Mouse (Mus musculus): Measurements from ENCODE around the gene Ccdc115. TPM values are rescaled to one million over a fixed set of nuclear protein-coding genes. Genes with fewer than 3 reads are reported as not detected.

Gene Ccdc115
- polyA plus RNA-seq, 1 experiment from 2014 or later, result 37.1 TPM

GRCm38 (mm10) chr1:34480801-34481200 lies 41.3 kb upstream of the Ccdc115 start:
- Histone ChIP-seq H3K4me3 (ENCODE audit: low read depth, low read length) (no peak overlapping the region), H3K36me3 (ENCODE audit: control insufficient read depth, insufficient read depth, low read length) (no peaks in the 10 kb centered on the region), H3K27ac (replicated peaks) (no peak overlapping the region), H3K4me2 (replicated peaks; ENCODE audit: low read depth) (no peak overlapping the region), H3K4me1 (replicated peaks; ENCODE audit: control insufficient read depth, insufficient read depth) (no peaks in the 10 kb centered on the region), H3K9ac (ENCODE audit: low read length) (no peak overlapping the region), H3K9me3 (ENCODE audit: control insufficient read depth, low read length) (no peaks in the 10 kb centered on the region), H3K27me3 (ENCODE audit: control insufficient read depth, insufficient read depth, low read length) (no peaks in the 10 kb centered on the region)
- no peak for TF ChIP-seq CTCF (IDR thresholded peaks at IDR 0.05; ENCODE audit: low read depth)
- TF ChIP-seq EP300 (optimal IDR thresholded peaks at IDR 0.05), result no peak
- ATAC-seq (ENCODE audit: low FRiP score, low TSS enrichment), result no peak
- DNase-seq (ENCODE audit: low spot score), result no peak
- 57% methylated on average over 5 of the region's 5 CpGs for WGBS

GRCm38 (mm10) chr1:34478891-34479655 lies 39.6 kb upstream of the Ccdc115 start:
- Histone ChIP-seq H3K4me1 (replicated peaks; ENCODE audit: control insufficient read depth, insufficient read depth) (no peaks in the 10 kb centered on the region), H3K9ac (ENCODE audit: low read length) (no peak overlapping the region), H3K9me3 (ENCODE audit: control insufficient read depth, low read length) (no peaks in the 10 kb centered on the region), H3K27ac (replicated peaks) (no peak overlapping the region), H3K4me3 (ENCODE audit: low read depth, low read length) (no peak overlapping the region), H3K36me3 (ENCODE audit: control insufficient read depth, insufficient read depth, low read length) (no peaks in the 10 kb centered on the region), H3K27me3 (ENCODE audit: control insufficient read depth, insufficient read depth, low read length) (no peaks in the 10 kb centered on the region), H3K4me2 (replicated peaks; ENCODE audit: low read depth) (no peak overlapping the region)
- WGBS, result 38% methylated on average over 11 of the region's 11 CpGs
- TF ChIP-seq CTCF (IDR thresholded peaks at IDR 0.05; ENCODE audit: low read depth), result no peak
- TF ChIP-seq EP300 (optimal IDR thresholded peaks at IDR 0.05), result no peak
- DNase-seq (ENCODE audit: low spot score), result no peak
- no peak for ATAC-seq (ENCODE audit: low FRiP score, low TSS enrichment)

DNA sequence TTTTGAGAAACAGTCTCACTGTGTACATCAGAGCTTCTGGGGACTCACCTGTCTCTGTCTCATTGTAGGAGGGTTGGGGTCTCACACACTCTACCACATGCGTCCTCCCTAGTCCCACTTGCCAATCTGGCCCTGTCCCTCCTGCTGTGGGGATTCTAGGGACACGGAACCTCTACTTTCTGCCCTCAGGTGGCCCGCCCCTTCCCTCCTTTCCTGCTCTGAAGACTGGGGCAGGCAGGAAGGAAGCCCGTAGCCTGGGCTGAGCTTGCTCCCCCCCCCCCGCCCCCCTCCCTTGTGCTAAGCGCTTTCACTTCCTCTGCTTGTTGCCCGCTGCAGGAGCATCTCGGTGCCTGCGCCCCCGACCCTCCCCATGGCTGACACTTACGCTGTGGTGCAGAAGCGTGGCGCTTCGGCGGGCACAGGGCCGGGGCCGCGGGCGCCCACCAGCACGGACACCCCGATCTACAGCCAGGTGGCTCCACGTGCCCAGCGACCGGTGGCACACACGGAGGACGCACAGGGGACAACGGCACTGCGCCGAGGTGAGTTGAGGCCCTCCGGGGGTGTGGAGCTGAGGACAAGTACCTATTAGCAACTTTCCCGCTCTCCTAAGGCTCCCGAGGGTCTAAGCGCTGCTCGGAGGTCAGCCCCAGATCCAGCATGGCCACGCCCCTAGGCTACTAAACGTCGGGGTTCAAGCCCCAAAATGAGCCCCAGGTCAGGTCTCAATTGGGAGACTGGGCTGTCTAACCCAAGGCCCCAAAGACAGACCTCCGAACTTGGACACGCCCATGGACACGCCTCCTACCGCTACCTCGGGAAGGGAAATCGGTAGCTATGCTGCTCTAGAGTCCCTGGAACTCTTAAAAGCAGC lies 33.2 kb upstream of the Ccdc115 start:
- peak overlapping the region; percentile 95 for H3K4me2 ChIP-seq (replicated peaks; ENCODE audit: low read depth)
- DNase-seq (ENCODE audit: low spot score) (peak; percentile 66), ATAC-seq (ENCODE audit: low FRiP score, low TSS enrichment) (peak; percentile 55)
- no peaks in the 10 kb centered on the region for H3K27me3 ChIP-seq (ENCODE audit: control insufficient read depth, insufficient read depth, low read length)
- H3K9ac ChIP-seq (ENCODE audit: low read length), result peak overlapping the region; percentile 48
- H3K9me3 ChIP-seq (ENCODE audit: control insufficient read depth, low read length), result no peaks in the 10 kb centered on the region
- peak overlapping the region; percentile 51 for H3K4me3 ChIP-seq (ENCODE audit: low read depth, low read length)
- H3K27ac ChIP-seq (replicated peaks), result no peak overlapping the region
- peak; percentile 27; the same call in 1 of the 2 replicates for TF ChIP-seq CTCF (IDR thresholded peaks at IDR 0.05; ENCODE audit: low read depth)
- TF ChIP-seq EP300 (optimal IDR thresholded peaks at IDR 0.05), result no peak
- 1% methylated on average over 41 of the region's 43 CpGs for WGBS
- H3K36me3 ChIP-seq (ENCODE audit: control insufficient read depth, insufficient read depth, low read length), result no peaks in the 10 kb centered on the region
- H3K4me1 ChIP-seq (replicated peaks; ENCODE audit: control insufficient read depth, insufficient read depth), result no peaks in the 10 kb centered on the region

DNA sequence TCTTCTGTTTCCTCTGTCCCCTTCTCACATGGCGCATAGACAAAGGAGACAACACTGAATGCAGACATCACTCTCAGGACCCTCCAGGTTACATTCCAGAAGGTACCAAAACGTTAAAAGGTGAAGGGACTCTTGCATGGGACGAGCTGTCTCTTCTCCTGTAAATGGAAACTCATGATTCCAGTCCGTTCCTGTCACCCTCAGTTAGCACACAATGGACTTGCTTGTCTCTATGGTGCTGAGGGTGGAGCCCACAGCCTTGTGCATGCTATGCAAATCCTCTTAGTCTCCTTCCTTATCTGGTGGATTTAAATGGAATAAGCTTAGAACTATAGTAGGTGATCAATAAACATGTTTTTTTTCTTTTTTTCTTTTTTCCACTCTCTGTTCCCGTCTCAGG lies 30.3 kb upstream of the Ccdc115 start:
- Histone ChIP-seq H3K4me2 (replicated peaks; ENCODE audit: low read depth) (no peak overlapping the region), H3K4me3 (ENCODE audit: low read depth, low read length) (no peak overlapping the region), H3K27ac (replicated peaks) (no peak overlapping the region), H3K9me3 (ENCODE audit: control insufficient read depth, low read length) (no peaks in the 10 kb centered on the region), H3K27me3 (ENCODE audit: control insufficient read depth, insufficient read depth, low read length) (no peaks in the 10 kb centered on the region), H3K9ac (ENCODE audit: low read length) (no peak overlapping the region), H3K36me3 (ENCODE audit: control insufficient read depth, insufficient read depth, low read length) (no peaks in the 10 kb centered on the region), H3K4me1 (replicated peaks; ENCODE audit: control insufficient read depth, insufficient read depth) (no peaks in the 10 kb centered on the region)
- 61% methylated on average over 5 of the region's 5 CpGs for WGBS
- no peak for DNase-seq (ENCODE audit: low spot score)
- ATAC-seq (ENCODE audit: low FRiP score, low TSS enrichment), result no peak
- TF ChIP-seq CTCF (IDR thresholded peaks at IDR 0.05; ENCODE audit: low read depth) (no peak), EP300 (optimal IDR thresholded peaks at IDR 0.05) (no peak)

DNA sequence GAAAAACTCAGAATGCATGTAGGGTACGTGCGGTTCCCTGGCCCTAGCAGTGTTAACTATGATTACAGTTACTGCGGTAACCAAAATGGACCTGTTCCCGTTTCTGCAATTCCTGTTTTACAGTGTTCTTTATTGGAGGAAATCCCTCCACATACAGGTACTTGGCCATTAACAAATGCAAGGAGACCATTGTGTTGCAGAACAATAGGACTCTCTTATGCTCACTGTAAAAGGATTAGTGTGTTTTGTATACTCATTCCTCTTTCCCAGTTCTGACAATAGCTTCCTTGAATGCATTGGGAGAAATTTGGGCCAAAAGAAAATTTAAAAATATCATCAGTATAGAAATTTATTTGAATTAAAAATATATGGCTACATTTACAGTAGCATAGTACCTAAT lies 29.0 kb upstream of the Ccdc115 start:
- DNase-seq (ENCODE audit: low spot score) (no peak), ATAC-seq (ENCODE audit: low FRiP score, low TSS enrichment) (no peak)
- H3K9me3 ChIP-seq (ENCODE audit: control insufficient read depth, low read length), result no peaks in the 10 kb centered on the region
- no peaks in the 10 kb centered on the region for H3K36me3 ChIP-seq (ENCODE audit: control insufficient read depth, insufficient read depth, low read length)
- no peak overlapping the region for H3K9ac ChIP-seq (ENCODE audit: low read length)
- H3K4me3 ChIP-seq (ENCODE audit: low read depth, low read length), result no peak overlapping the region
- no peak overlapping the region for H3K4me2 ChIP-seq (replicated peaks; ENCODE audit: low read depth)
- H3K4me1 ChIP-seq (replicated peaks; ENCODE audit: control insufficient read depth, insufficient read depth), result no peaks in the 10 kb centered on the region
- H3K27ac ChIP-seq (replicated peaks), result no peak overlapping the region
- H3K27me3 ChIP-seq (ENCODE audit: control insufficient read depth, insufficient read depth, low read length), result no peaks in the 10 kb centered on the region
- WGBS, result 68% methylated on average over 4 of the region's 4 CpGs
- TF ChIP-seq EP300 (optimal IDR thresholded peaks at IDR 0.05) (no peak), CTCF (IDR thresholded peaks at IDR 0.05; ENCODE audit: low read depth) (no peak)

DNA sequence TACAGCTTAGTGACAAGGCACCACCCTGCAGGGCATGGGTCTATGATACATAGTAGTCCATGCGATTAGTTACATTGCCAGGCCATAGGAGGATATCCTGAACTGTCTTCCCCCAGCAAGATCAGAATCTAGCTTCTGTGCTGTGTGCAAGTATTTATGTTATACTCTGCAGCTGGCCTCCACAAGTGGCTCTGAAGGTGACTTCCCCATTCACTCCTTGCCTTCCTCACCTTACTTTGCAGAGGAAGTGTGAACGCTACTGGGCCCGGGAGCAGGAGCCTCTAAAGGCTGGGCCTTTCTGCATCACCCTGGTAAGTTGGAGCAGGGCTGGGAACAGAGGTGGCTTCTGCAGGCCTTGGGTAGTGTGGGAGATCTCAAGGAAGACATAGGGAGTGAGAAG lies 28.6 kb upstream of the Ccdc115 start:
- H3K36me3 ChIP-seq (ENCODE audit: control insufficient read depth, insufficient read depth, low read length), result no peaks in the 10 kb centered on the region
- H3K9me3 ChIP-seq (ENCODE audit: control insufficient read depth, low read length), result no peaks in the 10 kb centered on the region
- no peak overlapping the region for H3K4me3 ChIP-seq (ENCODE audit: low read depth, low read length)
- H3K4me2 ChIP-seq (replicated peaks; ENCODE audit: low read depth), result no peak overlapping the region
- H3K9ac ChIP-seq (ENCODE audit: low read length), result no peak overlapping the region
- no peaks in the 10 kb centered on the region for H3K4me1 ChIP-seq (replicated peaks; ENCODE audit: control insufficient read depth, insufficient read depth)
- TF ChIP-seq CTCF (IDR thresholded peaks at IDR 0.05; ENCODE audit: low read depth) (no peak), EP300 (optimal IDR thresholded peaks at IDR 0.05) (no peak)
- WGBS, result 63% methylated on average over 3 of the region's 3 CpGs
- no peaks in the 10 kb centered on the region for H3K27me3 ChIP-seq (ENCODE audit: control insufficient read depth, insufficient read depth, low read length)
- no peak for DNase-seq (ENCODE audit: low spot score)
- ATAC-seq (ENCODE audit: low FRiP score, low TSS enrichment), result no peak
- no peak overlapping the region for H3K27ac ChIP-seq (replicated peaks)

All from stomach, postnatal 0 days (tissue).